9 mouse cellular contexts compared by ENCODE assay signal in genomic region chr15:80147511-80147910, GRCm38 (mm10).
"Had no signal": no experiment of that assay in that cellular context is flagged by ENCODE, and none has a peak within 500 bp of the region (broad histone marks: within the 10 kb centered on the region; RNA-seq: fewer than 3 reads in every experiment).

No protein-coding gene starts in this region.

- H3K4me2 ChIP-seq: lung, embryonic 15.5 days; stomach, embryonic 15.5 days had no signal

- H3K9ac ChIP-seq: lung, embryonic 15.5 days; stomach, embryonic 15.5 days had no signal

- H3K27me3 ChIP-seq: lung, embryonic 15.5 days; megakaryocyte, embryonic 14.5 days; stomach, embryonic 15.5 days had no signal

- H3K4me1 ChIP-seq: lung, embryonic 15.5 days; stomach, embryonic 15.5 days had no signal

- H3K4me3 ChIP-seq: layer of hippocampus, adult 2 months; lung, embryonic 15.5 days; megakaryocyte, embryonic 14.5 days; stomach, embryonic 15.5 days had no signal

- H3K27ac ChIP-seq: layer of hippocampus, adult 2 months; lung, embryonic 15.5 days; macrophage; stomach, embryonic 15.5 days had no signal

- H3K9me3 ChIP-seq: lung, embryonic 15.5 days; megakaryocyte, embryonic 14.5 days; stomach, embryonic 15.5 days had no signal

- DNase-seq: kidney, postnatal 10 days; kidney, postnatal 4 days; lung, postnatal 14 days; right cerebral cortex, postnatal 14 days had no signal
